Comparison of ENCODE assay signal across 14 mouse cellular contexts in genomic region chr6:116676355-116676913, GRCm38 (mm10). TPM values are rescaled to one million over a fixed set of nuclear protein-coding genes. Genes with fewer than 3 reads are reported as not detected.
DNase-seq lines count a peak whose midpoint lies in the region; ATAC-seq and TF ChIP-seq lines count a peak whose summit lies in the region.
"Had no signal": no experiment of that assay in that cellular context is flagged by ENCODE, and none has a peak within 500 bp of the region (broad histone marks: within the 10 kb centered on the region; RNA-seq: fewer than 3 reads in every experiment).

No protein-coding gene starts in this region.

- no peak for TF ChIP-seq CTCF in stomach, postnatal 0 days (IDR thresholded peaks at IDR 0.05; ENCODE audit: low read depth)
- TF ChIP-seq CTCF in intestine, postnatal 0 days (IDR thresholded peaks at IDR 0.05; ENCODE audit: low read depth), result no peak

- 0 out of 2 replicates have a peak overlapping the region, but pooled peaks have one; percentile 13 for H3K4me2 ChIP-seq in stomach, embryonic 16.5 days (ENCODE audit: low read depth, low read length)
- H3K4me2 ChIP-seq in stomach, postnatal 0 days (replicated peaks; ENCODE audit: low read depth), result no peak overlapping the region
- 0 out of 2 replicates have a peak overlapping the region, but pooled peaks have one; percentile 17 for H3K4me2 ChIP-seq in intestine, postnatal 0 days (replicated peaks; ENCODE audit: low read depth)
- H3K4me2 ChIP-seq: forebrain, embryonic 13.5 days; liver, embryonic 13.5 days had no signal

- no peaks in the 10 kb centered on the region for H3K9me3 ChIP-seq in stomach, embryonic 16.5 days (replicated peaks; ENCODE audit: control insufficient read depth, low read length)
- H3K9me3 ChIP-seq in stomach, postnatal 0 days (ENCODE audit: control insufficient read depth, low read length), result no peaks in the 10 kb centered on the region
- no peaks in the 10 kb centered on the region for H3K9me3 ChIP-seq in intestine, postnatal 0 days (ENCODE audit: control insufficient read depth)
- H3K9me3 ChIP-seq: forebrain, embryonic 13.5 days; liver, embryonic 13.5 days had no signal

- H3K36me3 ChIP-seq in stomach, embryonic 16.5 days (ENCODE audit: control insufficient read depth, insufficient read depth, low read length), result no peaks in the 10 kb centered on the region
- H3K36me3 ChIP-seq in stomach, postnatal 0 days (ENCODE audit: control insufficient read depth, insufficient read depth, low read length), result no peaks in the 10 kb centered on the region
- H3K36me3 ChIP-seq in intestine, postnatal 0 days (ENCODE audit: control insufficient read depth, insufficient read depth), result no peaks in the 10 kb centered on the region
- H3K36me3 ChIP-seq: liver, embryonic 13.5 days had no signal

- no peak overlapping the region for H3K4me3 ChIP-seq in stomach, embryonic 16.5 days (replicated peaks; ENCODE audit: low read length)
- no peak overlapping the region for H3K4me3 ChIP-seq in stomach, postnatal 0 days (ENCODE audit: low read depth, low read length)
- no peak overlapping the region for H3K4me3 ChIP-seq in intestine, postnatal 0 days (ENCODE audit: low read depth, low read length)
- H3K4me3 ChIP-seq: forebrain, embryonic 13.5 days; liver, embryonic 13.5 days had no signal

- no peak for TF ChIP-seq EP300 in stomach, postnatal 0 days (optimal IDR thresholded peaks at IDR 0.05)

- no peaks in the 10 kb centered on the region for H3K27me3 ChIP-seq in stomach, embryonic 16.5 days (ENCODE audit: control insufficient read depth, insufficient read depth, low read length)
- no peaks in the 10 kb centered on the region for H3K27me3 ChIP-seq in stomach, postnatal 0 days (ENCODE audit: control insufficient read depth, insufficient read depth, low read length)
- H3K27me3 ChIP-seq in intestine, postnatal 0 days (replicated peaks; ENCODE audit: control insufficient read depth, insufficient read depth, low read length), result no peaks in the 10 kb centered on the region

- peak; percentile 28 to 60 for DNase-seq in kidney, postnatal 25 days
- DNase-seq in kidney, adult 8-10 months, result no peak
- no peak for DNase-seq in stomach, postnatal 0 days (ENCODE audit: low spot score)
- peak; percentile 41 for DNase-seq in yolk sac, embryonic 10.5 days (ENCODE audit: low spot score)
- DNase-seq in gastrocnemius, postnatal 4 days (ENCODE audit: low spot score in 2 of 2), result no peak
- DNase-seq: cerebellum, postnatal 14 days; kidney, postnatal 14 days; liver, embryonic 13.5 days; right cerebral cortex, postnatal 14 days had no signal

- H3K27ac ChIP-seq in stomach, embryonic 16.5 days (ENCODE audit: low read length), result peak overlapping the region; percentile 7
- no peak overlapping the region for H3K27ac ChIP-seq in stomach, postnatal 0 days (replicated peaks)
- no peak overlapping the region for H3K27ac ChIP-seq in intestine, postnatal 0 days (ENCODE audit: low read depth, low read length)
- H3K27ac ChIP-seq: forebrain, embryonic 13.5 days; liver, embryonic 13.5 days had no signal

- 49% methylated on average over 10 of the region's 10 CpGs for WGBS in stomach, embryonic 16.5 days
- 39% methylated on average over 10 of the region's 10 CpGs for WGBS in stomach, postnatal 0 days
- 38% methylated on average over 10 of the region's 10 CpGs for WGBS in intestine, postnatal 0 days

- peaks cover 15% of the 10 kb centered on the region for H3K4me1 ChIP-seq in stomach, embryonic 16.5 days (ENCODE audit: control insufficient read depth, insufficient read depth, low read length)
- no peaks in the 10 kb centered on the region for H3K4me1 ChIP-seq in stomach, postnatal 0 days (replicated peaks; ENCODE audit: control insufficient read depth, insufficient read depth)
- H3K4me1 ChIP-seq in intestine, postnatal 0 days (replicated peaks; ENCODE audit: control insufficient read depth, insufficient read depth, low read length), result peaks cover 6% of the 10 kb centered on the region

- no peak overlapping the region for H3K9ac ChIP-seq in stomach, embryonic 16.5 days (ENCODE audit: low read length)
- no peak overlapping the region for H3K9ac ChIP-seq in stomach, postnatal 0 days (ENCODE audit: low read length)
- H3K9ac ChIP-seq in intestine, postnatal 0 days (ENCODE audit: low read depth, low read length), result no peak overlapping the region
- H3K9ac ChIP-seq: forebrain, embryonic 13.5 days; liver, embryonic 13.5 days had no signal

- ATAC-seq in stomach, embryonic 16.5 days (ENCODE audit: insufficient read depth, low FRiP score), result no peak
- no peak for ATAC-seq in stomach, postnatal 0 days (ENCODE audit: low FRiP score, low TSS enrichment)
- ATAC-seq in intestine, postnatal 0 days, result peak; percentile 63
- ATAC-seq: CD4-positive, CD25-positive, alpha-beta regulatory T cell, adult 4 months; forebrain, embryonic 13.5 days; hindbrain, embryonic 16.5 days had no signal

RNA-seq across cellular contexts. Expression of gene Rassf4, which starts 2.7 kb away (rescaled TPM):
- polyA plus RNA-seq in stomach, embryonic 16.5 days (2015; fragmentation: Nextera tagmentation; extraction: Ambion mirVana), result 8.8 and 10.3 TPM in 2 replicates
- 4.1 and 5.6 TPM in 2 replicates for polyA plus RNA-seq in stomach, postnatal 0 days (2015; fragmentation: Nextera tagmentation; extraction: Ambion mirVana)
- polyA plus RNA-seq in intestine, postnatal 0 days (2015; fragmentation: Nextera tagmentation; extraction: Ambion mirVana), result 6.4 and 6.7 TPM in 2 replicates
- total RNA-seq in gastrocnemius, postnatal 4 days (2021), result 10 to 100 TPM; 14.5 to 14.7 TPM

RNA-seq across cellular contexts. Expression of gene Depp1, which starts 26.0 kb away (rescaled TPM):
- polyA plus RNA-seq in stomach, embryonic 16.5 days (2015; fragmentation: Nextera tagmentation; extraction: Ambion mirVana), result 30.6 and 40.4 TPM in 2 replicates
- 31.6 and 37.0 TPM in 2 replicates for polyA plus RNA-seq in stomach, postnatal 0 days (2015; fragmentation: Nextera tagmentation; extraction: Ambion mirVana)
- 11.2 and 13.0 TPM in 2 replicates for polyA plus RNA-seq in intestine, postnatal 0 days (2015; fragmentation: Nextera tagmentation; extraction: Ambion mirVana)
- total RNA-seq in gastrocnemius, postnatal 4 days (2021), result 10 to 100 TPM; 11.5 to 14.1 TPM
- polyA plus RNA-seq: CD4-positive, CD25-positive, alpha-beta regulatory T cell, adult 4 months had no signal

RNA-seq across cellular contexts. Expression of gene Tmem72, which starts 40.3 kb away (rescaled TPM):
- polyA plus RNA-seq in stomach, embryonic 16.5 days (2015; fragmentation: Nextera tagmentation; extraction: Ambion mirVana), result 0.11 and 0.40 TPM in 2 replicates
- 0.05 and 0.08 TPM in 2 replicates for polyA plus RNA-seq in stomach, postnatal 0 days (2015; fragmentation: Nextera tagmentation; extraction: Ambion mirVana)
- 0.01 TPM in 1 of 2 replicates, not detected in the other for polyA plus RNA-seq in intestine, postnatal 0 days (2015; fragmentation: Nextera tagmentation; extraction: Ambion mirVana)
- 1 to 10 TPM; 2.3 to 6.3 TPM for total RNA-seq in gastrocnemius, postnatal 4 days (2021)

RNA-seq across cellular contexts. Expression of gene Zfp422, which starts 47.6 kb away (rescaled TPM):
- polyA plus RNA-seq in stomach, embryonic 16.5 days (2015; fragmentation: Nextera tagmentation; extraction: Ambion mirVana), result 119 and 123 TPM in 2 replicates
- polyA plus RNA-seq in stomach, postnatal 0 days (2015; fragmentation: Nextera tagmentation; extraction: Ambion mirVana), result 52.4 and 54.4 TPM in 2 replicates
- polyA plus RNA-seq in intestine, postnatal 0 days (2015; fragmentation: Nextera tagmentation; extraction: Ambion mirVana), result 41.8 and 43.3 TPM in 2 replicates
- total RNA-seq in gastrocnemius, postnatal 4 days (2021), result 10 to 100 TPM; 29.6 to 30.9 TPM

Comparison
In these comparisons a context has a peak if more than half of its experiments do, and no peak if none do; other contexts are left out.
1. DNase-seq: peak in kidney, postnatal 25 days (2 of 2) and yolk sac, embryonic 10.5 days (single experiment); none in kidney, adult 8-10 months (0 of 2), stomach, postnatal 0 days (single experiment) and gastrocnemius, postnatal 4 days (0 of 2).